Mouse (Mus musculus): ENCODE measurements around the gene Itprip. TPM values are rescaled to one million over a fixed set of nuclear protein-coding genes. Genes with fewer than 3 reads are reported as not detected.

The Itprip gene
- polyA plus RNA-seq, 1 experiment: 14.9 TPM

- TF ChIP-seq POLR2A (IDR thresholded peaks at IDR 0.05; ENCODE audit: borderline replicate concordance, control insufficient read depth, low read depth, low read length): no peak
- TF ChIP-seq CTCF (IDR thresholded peaks at IDR 0.05; ENCODE audit: control insufficient read depth, insufficient read depth, low read length): no peak
- H3K27ac ChIP-seq (ENCODE audit: control insufficient read depth, insufficient read depth, low read depth, low read length, poor library complexity): no peak overlapping the region
Measured at GRCm38 (mm10) chr19:47925819-47926218, 6.7 kb upstream of the Itprip start.

GRCm38 (mm10) chr19:47919966-47920375 is 872 bp upstream of the Itprip start:
- Histone ChIP-seq H3K27ac (ENCODE audit: control insufficient read depth, insufficient read depth, low read depth, low read length, poor library complexity) (peak overlapping the region; percentile 98), H3K4me1 (ENCODE audit: control insufficient read depth, insufficient read depth, low read length) (peaks cover 3% of the 10 kb centered on the region; the same call in 1 of the 2 replicates), H3K4me3 (replicated peaks; ENCODE audit: control insufficient read depth, low read depth, low read length) (peak overlapping the region; percentile 53)
- WGBS: 2% methylated on average over 8 of the region's 8 CpGs
- TF ChIP-seq POLR2A (IDR thresholded peaks at IDR 0.05; ENCODE audit: borderline replicate concordance, control insufficient read depth, low read depth, low read length): no peak
- TF ChIP-seq CTCF (IDR thresholded peaks at IDR 0.05; ENCODE audit: control insufficient read depth, insufficient read depth, low read length): no peak

More at GRCm38 (mm10) chr19:47925819-47926218, 6.7 kb upstream of the Itprip start:
- 75% methylated on average over 7 of the region's 7 CpGs for WGBS
- Histone ChIP-seq H3K4me1 (ENCODE audit: control insufficient read depth, insufficient read depth, low read length) (peaks cover 1% of the 10 kb centered on the region; the same call in 1 of the 2 replicates), H3K4me3 (replicated peaks; ENCODE audit: control insufficient read depth, low read depth, low read length) (no peak overlapping the region)

GRCm38 (mm10) chr19:47918455-47919101 is 521 bp downstream of the Itprip start:
- Histone ChIP-seq H3K4me1 (ENCODE audit: control insufficient read depth, insufficient read depth, low read length) (peaks cover 4% of the 10 kb centered on the region; the same call in 1 of the 2 replicates), H3K27ac (ENCODE audit: control insufficient read depth, insufficient read depth, low read depth, low read length, poor library complexity) (peak overlapping the region; percentile 98), H3K4me3 (replicated peaks; ENCODE audit: control insufficient read depth, low read depth, low read length) (peak overlapping the region; percentile 94)
- TF ChIP-seq CTCF (IDR thresholded peaks at IDR 0.05; ENCODE audit: control insufficient read depth, insufficient read depth, low read length): no peak
- no peak for TF ChIP-seq POLR2A (IDR thresholded peaks at IDR 0.05; ENCODE audit: borderline replicate concordance, control insufficient read depth, low read depth, low read length)
- under 1% methylated on average over 29 of the region's 29 CpGs for WGBS

- peaks cover 4% of the 10 kb centered on the region; the same call in 1 of the 2 replicates for H3K4me1 ChIP-seq (ENCODE audit: control insufficient read depth, insufficient read depth, low read length)
- H3K4me3 ChIP-seq (replicated peaks; ENCODE audit: control insufficient read depth, low read depth, low read length): peak overlapping the region; percentile 94
- 11% methylated on average over 9 of the region's 9 CpGs for WGBS
- TF ChIP-seq CTCF (IDR thresholded peaks at IDR 0.05; ENCODE audit: control insufficient read depth, insufficient read depth, low read length) (no peak), POLR2A (IDR thresholded peaks at IDR 0.05; ENCODE audit: borderline replicate concordance, control insufficient read depth, low read depth, low read length) (no peak)
- H3K27ac ChIP-seq (ENCODE audit: control insufficient read depth, insufficient read depth, low read depth, low read length, poor library complexity): peak overlapping the region; percentile 98
Measured at GRCm38 (mm10) chr19:47918016-47918415, 1.1 kb downstream of the Itprip start.

GRCm38 (mm10) chr19:47917396-47917795 is 1.7 kb downstream of the Itprip start:
- H3K4me1 ChIP-seq (ENCODE audit: control insufficient read depth, insufficient read depth, low read length): peaks cover 4% of the 10 kb centered on the region; the same call in 1 of the 2 replicates
- 54% methylated on average over 4 of the region's 4 CpGs for WGBS
- H3K4me3 ChIP-seq (replicated peaks; ENCODE audit: control insufficient read depth, low read depth, low read length): peak overlapping the region; percentile 94
- H3K27ac ChIP-seq (ENCODE audit: control insufficient read depth, insufficient read depth, low read depth, low read length, poor library complexity): peak overlapping the region; percentile 39; the same call in 1 of the 2 replicates
- TF ChIP-seq CTCF (IDR thresholded peaks at IDR 0.05; ENCODE audit: control insufficient read depth, insufficient read depth, low read length) (no peak), POLR2A (IDR thresholded peaks at IDR 0.05; ENCODE audit: borderline replicate concordance, control insufficient read depth, low read depth, low read length) (no peak)

GRCm38 (mm10) chr19:47915251-47915650 is 3.8 kb downstream of the Itprip start:
- 52% methylated on average over 4 of the region's 4 CpGs for WGBS
- Histone ChIP-seq H3K27ac (ENCODE audit: control insufficient read depth, insufficient read depth, low read depth, low read length, poor library complexity) (peak overlapping the region; percentile 44; the same call in 1 of the 2 replicates), H3K4me1 (ENCODE audit: control insufficient read depth, insufficient read depth, low read length) (peaks cover 10% of the 10 kb centered on the region), H3K4me3 (replicated peaks; ENCODE audit: control insufficient read depth, low read depth, low read length) (peak overlapping the region; percentile 38)
- no peak for TF ChIP-seq CTCF (IDR thresholded peaks at IDR 0.05; ENCODE audit: control insufficient read depth, insufficient read depth, low read length)
- TF ChIP-seq POLR2A (IDR thresholded peaks at IDR 0.05; ENCODE audit: borderline replicate concordance, control insufficient read depth, low read depth, low read length): no peak

GRCm38 (mm10) chr19:47914191-47914590 is 4.9 kb downstream of the Itprip start:
- no peak overlapping the region for H3K4me3 ChIP-seq (replicated peaks; ENCODE audit: control insufficient read depth, low read depth, low read length)
- H3K27ac ChIP-seq (ENCODE audit: control insufficient read depth, insufficient read depth, low read depth, low read length, poor library complexity): no peak overlapping the region
- TF ChIP-seq CTCF (IDR thresholded peaks at IDR 0.05; ENCODE audit: control insufficient read depth, insufficient read depth, low read length) (no peak), POLR2A (IDR thresholded peaks at IDR 0.05; ENCODE audit: borderline replicate concordance, control insufficient read depth, low read depth, low read length) (no peak)
- WGBS: 84% methylated on average over 4 of the region's 4 CpGs
- peaks cover 10% of the 10 kb centered on the region for H3K4me1 ChIP-seq (ENCODE audit: control insufficient read depth, insufficient read depth, low read length)

GRCm38 (mm10) chr19:47913344-47913743 is 5.8 kb downstream of the Itprip start:
- TF ChIP-seq POLR2A (IDR thresholded peaks at IDR 0.05; ENCODE audit: borderline replicate concordance, control insufficient read depth, low read depth, low read length) (no peak), CTCF (IDR thresholded peaks at IDR 0.05; ENCODE audit: control insufficient read depth, insufficient read depth, low read length) (no peak)
- Histone ChIP-seq H3K27ac (ENCODE audit: control insufficient read depth, insufficient read depth, low read depth, low read length, poor library complexity) (no peak overlapping the region), H3K4me1 (ENCODE audit: control insufficient read depth, insufficient read depth, low read length) (peaks cover 15% of the 10 kb centered on the region), H3K4me3 (replicated peaks; ENCODE audit: control insufficient read depth, low read depth, low read length) (no peak overlapping the region)
- WGBS: 84% methylated on average over 7 of the region's 7 CpGs
